Mouse (Mus musculus) testis, adult 2 months (tissue): ENCODE results near the gene Galntl6.

Experiments
- CTCF ChIP-seq: fragments of 200-500 bp; IDR thresholded peaks from 2 replicates; pipeline ENCODE4 v1.5.1; 2012; ENCODE audit warnings: low read depth, mild to moderate bottlenecking, inconsistent platforms, low read length, moderate library complexity; ENCODE audit not compliant: control insufficient read depth, insufficient read depth, insufficient replicate concordance
- POLR2A ChIP-seq: fragments of 200-500 bp; IDR thresholded peaks from 2 replicates; pipeline ENCODE4 v1.6.1; 2012; ENCODE audit warnings: low read depth, mild to moderate bottlenecking, inconsistent platforms, low read length, moderate library complexity; ENCODE audit not compliant: control insufficient read depth

- no peak for TF ChIP-seq POLR2A
- no peak for TF ChIP-seq CTCF
Measured at GRCm38 (mm10) chr8:57807060-57807459, 1105.4 kb downstream of the Galntl6 start.
